In the genomic region with DNA sequence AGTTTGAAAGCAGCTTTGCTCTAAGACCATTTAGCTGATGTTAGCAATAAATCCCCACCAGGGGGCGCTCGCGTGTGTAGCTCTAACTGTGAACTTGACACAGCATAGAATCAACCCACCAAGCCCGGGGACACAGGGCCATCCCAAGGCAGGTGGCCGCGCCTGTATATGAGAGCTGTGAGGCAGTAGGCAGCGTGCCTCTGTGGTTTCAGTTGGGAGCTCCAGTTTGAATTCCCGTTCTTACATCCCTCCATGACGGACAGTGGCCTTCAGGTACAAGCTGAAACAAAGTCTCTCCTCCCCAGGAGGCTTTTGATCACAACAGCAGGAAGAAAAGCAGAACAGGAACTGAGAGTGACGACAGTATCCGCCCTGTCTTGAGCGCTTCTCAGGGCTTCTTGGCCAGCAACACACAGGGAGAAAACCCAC, we compare ENCODE assay signal across 8 mouse cellular contexts. TPM values are rescaled to one million over a fixed set of nuclear protein-coding genes. Genes with fewer than 3 reads are reported as not detected.
A peak's percentile ranks its signal among the peaks of the same experiment; 100 is the strongest.
DNase-seq lines count a peak whose midpoint lies in the region; ATAC-seq and TF ChIP-seq lines count a peak whose summit lies in the region.

No protein-coding gene starts in this region.

- intact Hi-C loops in heart, postnatal 14 days (cut with DNase I) = loop anchor here (1.0 to 10.0 kb wide), 3 partner anchors 31 to 133 kb away; a partner anchor contains a TSS

- peaks cover 27% of the 10 kb centered on the region for H3K27me3 ChIP-seq in E14TG2a.4 (ENCODE audit: insufficient read depth, low read length)
- no peaks in the 10 kb centered on the region for H3K27me3 ChIP-seq in forebrain, embryonic 14.5 days (replicated peaks; ENCODE audit: control insufficient read depth, insufficient read depth, low read length)
- H3K27me3 ChIP-seq in neural tube, embryonic 15.5 days (replicated peaks) = no peaks in the 10 kb centered on the region

- H3K27ac ChIP-seq in forebrain, embryonic 14.5 days (ENCODE audit: low read depth, low read length) = no peak overlapping the region
- no peak overlapping the region for H3K27ac ChIP-seq in neural tube, embryonic 15.5 days (replicated peaks)

- peak overlapping the region; percentile 25; the same call in 1 of the 2 replicates for H3K9ac ChIP-seq in forebrain, embryonic 14.5 days (ENCODE audit: low read length)
- H3K9ac ChIP-seq in neural tube, embryonic 15.5 days (replicated peaks) = no peak overlapping the region

- H3K4me2 ChIP-seq in forebrain, embryonic 14.5 days (ENCODE audit: low read length) = peak overlapping the region; percentile 33; the same call in 1 of the 2 replicates
- peak overlapping the region; percentile 44 for H3K4me2 ChIP-seq in neural tube, embryonic 15.5 days

- WGBS in forebrain, embryonic 14.5 days = 6% methylated on average over 12 of the region's 12 CpGs
- 4% methylated on average over 12 of the region's 12 CpGs for WGBS in lung, adult 2 months
- WGBS in neural tube, embryonic 15.5 days = 5% methylated on average over 12 of the region's 12 CpGs

- H3K9me3 ChIP-seq in E14TG2a.4 (ENCODE audit: low read length) = no peaks in the 10 kb centered on the region
- H3K9me3 ChIP-seq in forebrain, embryonic 14.5 days (replicated peaks; ENCODE audit: control insufficient read depth, low read length) = no peaks in the 10 kb centered on the region
- H3K9me3 ChIP-seq in neural tube, embryonic 15.5 days (replicated peaks) = no peaks in the 10 kb centered on the region

- H3K36me3 ChIP-seq in E14TG2a.4 (ENCODE audit: insufficient read depth, low read length) = no peaks in the 10 kb centered on the region
- no peaks in the 10 kb centered on the region for H3K36me3 ChIP-seq in forebrain, embryonic 14.5 days (ENCODE audit: control insufficient read depth, insufficient read depth, low read length)
- H3K36me3 ChIP-seq in neural tube, embryonic 15.5 days = no peaks in the 10 kb centered on the region

- peak; percentile 80 for TF ChIP-seq CTCF in E14TG2a.4 (conservative IDR thresholded peaks at IDR 0.05; ENCODE audit: low read length)
- peak; percentile 51 for TF ChIP-seq CTCF in lung, adult 2 months (IDR thresholded peaks at IDR 0.05; ENCODE audit: insufficient read depth, low read length)

- 0 out of 2 replicates have a peak overlapping the region, but pooled peaks have one; percentile 11 for H3K4me3 ChIP-seq in E14TG2a.4 (replicated peaks; ENCODE audit: low read length)
- H3K4me3 ChIP-seq in forebrain, embryonic 14.5 days (ENCODE audit: low read depth, low read length) = no peak overlapping the region
- peak overlapping the region; percentile 43 for H3K4me3 ChIP-seq in lung, adult 2 months (replicated peaks; ENCODE audit: extremely low read depth, low read depth, low read length)
- H3K4me3 ChIP-seq in neural tube, embryonic 15.5 days (replicated peaks) = 0 out of 2 replicates have a peak overlapping the region, but pooled peaks have one; percentile 15

- H3K4me1 ChIP-seq in E14TG2a.4 (replicated peaks; ENCODE audit: low read depth, low read length) = peaks cover 25% of the 10 kb centered on the region
- H3K4me1 ChIP-seq in forebrain, embryonic 14.5 days (ENCODE audit: control insufficient read depth, insufficient read depth, low read length) = no peaks in the 10 kb centered on the region
- H3K4me1 ChIP-seq in lung, adult 2 months (ENCODE audit: control insufficient read depth, insufficient read depth, low read length) = peaks cover 4% of the 10 kb centered on the region; the same call in 1 of the 2 replicates
- H3K4me1 ChIP-seq in neural tube, embryonic 15.5 days = peaks cover 3% of the 10 kb centered on the region

- peak; percentile 90 for DNase-seq in c-Kit-positive CD71-positive TER-119-negative erythroid progenitor cells, embryonic 14.5 days (ENCODE audit: low read depth)
- peak; percentile 96 for DNase-seq in forebrain, embryonic 14.5 days (ENCODE audit: low spot score)
- DNase-seq in heart, postnatal 14 days = peak; percentile 93 to 95
- DNase-seq in layer of hippocampus, adult 18-20 months (ENCODE audit: low spot score in 2 of 2) = peak; percentile 77 to 95
- peak; percentile 93 for DNase-seq in lung, adult 2 months
- DNase-seq in testis, postnatal 10 days (ENCODE audit: low spot score) = peak; percentile 97

- peak; percentile 88 for ATAC-seq in forebrain, embryonic 14.5 days
- ATAC-seq in neural tube, embryonic 15.5 days (ENCODE audit: low FRiP score) = peak; percentile 72; the same call in 1 of the 2 replicates

- no peak for TF ChIP-seq POLR2A in lung, adult 2 months (IDR thresholded peaks at IDR 0.05; ENCODE audit: borderline replicate concordance, extremely low read depth, low read depth, low read length)

RNA-seq across cellular contexts. Expression of a gene that starts 9.5 kb away (rescaled TPM):
- 0.22 TPM in 1 of 2 replicates, not detected in the other for polyA plus RNA-seq in forebrain, embryonic 14.5 days (2014; fragmentation: Nextera tagmentation; extraction: Ambion mirVana)
- total RNA-seq in heart, postnatal 14 days (2021) = under 1 TPM; 0.33 to 0.54 TPM
- not detected for total RNA-seq in layer of hippocampus, adult 18-20 months (2021)
- polyA plus RNA-seq in lung, adult 2 months (2012; rRNA removed) = 14.1 and 19.8 TPM in 2 replicates
- polyA plus RNA-seq in neural tube, embryonic 15.5 days (2015; fragmentation: Nextera tagmentation; extraction: Ambion mirVana) = 0.19 and 2.5 TPM in 2 replicates

RNA-seq across cellular contexts. Expression of a gene that starts 17.7 kb away (rescaled TPM):
- 11.0 and 11.6 TPM in 2 replicates for polyA plus RNA-seq in forebrain, embryonic 14.5 days (2014; fragmentation: Nextera tagmentation; extraction: Ambion mirVana)
- total RNA-seq in heart, postnatal 14 days (2021) = 1 to 10 TPM; 3.5 to 4.0 TPM
- total RNA-seq in layer of hippocampus, adult 18-20 months (2021) = 10 to 100 TPM; 27.4 to 32.5 TPM
- polyA plus RNA-seq in lung, adult 2 months (2012; rRNA removed) = 109 and 118 TPM in 2 replicates
- polyA plus RNA-seq in neural tube, embryonic 15.5 days (2015; fragmentation: Nextera tagmentation; extraction: Ambion mirVana) = 19.8 and 31.3 TPM in 2 replicates

RNA-seq across cellular contexts. Expression of a gene that starts 20.8 kb away (rescaled TPM):
- 118 and 137 TPM in 2 replicates for polyA plus RNA-seq in forebrain, embryonic 14.5 days (2014; fragmentation: Nextera tagmentation; extraction: Ambion mirVana)
- total RNA-seq in heart, postnatal 14 days (2021) = 10 to 100 TPM; 93.2 to 99.4 TPM
- 100 to 1,000 TPM; 184 to 185 TPM for total RNA-seq in layer of hippocampus, adult 18-20 months (2021)
- 101 and 140 TPM in 2 replicates for polyA plus RNA-seq in lung, adult 2 months (2012; rRNA removed)
- polyA plus RNA-seq in neural tube, embryonic 15.5 days (2015; fragmentation: Nextera tagmentation; extraction: Ambion mirVana) = 115 and 122 TPM in 2 replicates

RNA-seq across cellular contexts. Expression of a gene that starts 41.5 kb away (rescaled TPM):
- 0.18 and 0.36 TPM in 2 replicates for polyA plus RNA-seq in forebrain, embryonic 14.5 days (2014; fragmentation: Nextera tagmentation; extraction: Ambion mirVana)
- total RNA-seq in heart, postnatal 14 days (2021) = 1 to 10 TPM in 1 of 2 experiments, under 1 TPM in 1; 0.96 to 1.6 TPM
- total RNA-seq in layer of hippocampus, adult 18-20 months (2021) = 1 to 10 TPM; 1.3 to 1.6 TPM
- polyA plus RNA-seq in lung, adult 2 months (2012; rRNA removed) = 33.3 and 38.9 TPM in 2 replicates
- 0.17 and 5.5 TPM in 2 replicates for polyA plus RNA-seq in neural tube, embryonic 15.5 days (2015; fragmentation: Nextera tagmentation; extraction: Ambion mirVana)

RNA-seq across cellular contexts. Expression of a gene that starts 51.3 kb away (rescaled TPM):
- 0.66 and 1.2 TPM in 2 replicates for polyA plus RNA-seq in forebrain, embryonic 14.5 days (2014; fragmentation: Nextera tagmentation; extraction: Ambion mirVana)
- total RNA-seq in heart, postnatal 14 days (2021) = 1 to 10 TPM; 1.4 to 1.8 TPM
- total RNA-seq in layer of hippocampus, adult 18-20 months (2021) = 1 to 10 TPM; 3.2 to 3.8 TPM
- polyA plus RNA-seq in lung, adult 2 months (2012; rRNA removed) = 146 and 187 TPM in 2 replicates
- 0.29 and 4.2 TPM in 2 replicates for polyA plus RNA-seq in neural tube, embryonic 15.5 days (2015; fragmentation: Nextera tagmentation; extraction: Ambion mirVana)
